Mouse (Mus musculus) cortical plate, adult 2 months (tissue): ENCODE results near the gene Sipa1l2.

ENCODE experiments used
- CTCF ChIP-seq: fragments of 200-500 bp; IDR thresholded peaks from 2 replicates; pipeline ENCODE4 v1.5.1; 2011; ENCODE audit warnings: mild to moderate bottlenecking, control low read depth, low read length; ENCODE audit not compliant: insufficient read depth; ENCODE audit errors: extremely low read depth
- POLR2A ChIP-seq: fragments of 200-500 bp; IDR thresholded peaks from 2 replicates; pipeline ENCODE4 v1.6.1; 2011; ENCODE audit warnings: mild to moderate bottlenecking, low read length, control low read depth; ENCODE audit not compliant: insufficient read depth; ENCODE audit errors: extremely low read depth

DNA sequence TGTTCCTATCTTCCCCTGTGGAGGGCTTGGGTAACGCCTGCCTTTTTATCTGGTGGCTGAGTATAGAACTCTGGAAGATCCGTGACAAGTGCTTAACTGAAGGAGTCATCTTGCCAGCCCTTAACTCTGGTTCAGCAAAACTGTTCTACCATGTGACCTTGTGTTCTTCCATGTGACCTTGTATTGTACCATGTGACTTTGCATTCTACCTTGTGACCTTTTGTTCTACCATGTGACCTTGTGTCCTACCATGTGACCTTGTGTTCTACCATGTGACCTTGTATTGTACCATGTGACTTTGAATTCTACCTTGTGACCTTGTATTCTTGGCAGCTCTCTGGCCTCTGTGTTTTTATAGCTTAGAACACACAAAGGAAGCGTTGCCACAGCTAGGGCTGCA, 168.3 kb downstream of the Sipa1l2 start:
- no peak for TF ChIP-seq POLR2A
- no peak for TF ChIP-seq CTCF
